In the genomic region with DNA sequence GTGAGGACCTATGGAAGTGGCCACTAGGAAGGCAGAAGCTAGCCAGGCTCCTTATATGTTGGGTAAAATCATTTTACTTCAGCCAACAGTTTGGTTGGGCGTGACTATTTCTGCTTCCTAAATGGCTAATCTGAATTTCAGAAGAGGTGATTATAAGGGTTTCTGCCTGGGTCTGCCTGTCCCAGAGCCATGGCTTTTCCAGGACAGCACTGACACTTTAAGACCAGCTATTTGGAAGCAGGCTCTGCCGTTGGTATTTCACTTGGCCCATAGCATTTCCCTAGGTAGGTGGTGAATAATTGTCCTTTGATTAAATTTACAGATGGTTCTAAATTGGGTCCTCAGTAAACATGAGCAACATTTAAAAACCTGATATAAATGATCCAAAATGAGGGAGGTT, we compare ENCODE assay signal across 24 mouse cellular contexts.
"Had no signal": no experiment of that assay in that cellular context is flagged by ENCODE, and none has a peak within 500 bp of the region (broad histone marks: within the 10 kb centered on the region; RNA-seq: fewer than 3 reads in every experiment).

No protein-coding gene starts in this region.

- ATAC-seq: forebrain, postnatal 0 days; hindbrain, embryonic 16.5 days; inflammation-experienced regulatory T-cells, adult 6 months; intestine, embryonic 15.5 days; intestine, postnatal 0 days had no signal

- H3K9me3 ChIP-seq: hindbrain, embryonic 10.5 days; hindbrain, embryonic 12.5 days; intestine, embryonic 15.5 days; limb, embryonic 10.5 days; liver, embryonic 13.5 days; liver, embryonic 15.5 days had no signal

- H3K4me2 ChIP-seq: hindbrain, embryonic 12.5 days; hindbrain, embryonic 14.5 days; intestine, embryonic 15.5 days; limb, embryonic 12.5 days; liver, embryonic 11.5 days; liver, embryonic 13.5 days; liver, embryonic 15.5 days had no signal

- H3K27ac ChIP-seq: hindbrain, embryonic 10.5 days; hindbrain, embryonic 12.5 days; hindbrain, embryonic 14.5 days; intestine, embryonic 15.5 days; layer of hippocampus, adult 2 months; left cerebral cortex, adult 2 months; limb, embryonic 10.5 days; limb, embryonic 12.5 days; liver, embryonic 13.5 days; liver, embryonic 15.5 days had no signal

- H3K9ac ChIP-seq: forebrain, postnatal 0 days; hindbrain, embryonic 12.5 days; hindbrain, embryonic 14.5 days; intestine, embryonic 15.5 days; limb, embryonic 12.5 days; liver, embryonic 13.5 days; liver, embryonic 15.5 days had no signal

- H3K36me3 ChIP-seq: hindbrain, embryonic 10.5 days; hindbrain, embryonic 12.5 days; intestine, embryonic 15.5 days; limb, embryonic 10.5 days; limb, embryonic 12.5 days; liver, embryonic 13.5 days; liver, embryonic 15.5 days had no signal

- H3K27me3 ChIP-seq: hindbrain, embryonic 12.5 days; intestine, embryonic 15.5 days; limb, embryonic 12.5 days; liver, embryonic 13.5 days; liver, embryonic 15.5 days had no signal

- DNase-seq: forebrain, postnatal 0 days; gastrocnemius, postnatal 10 days; gastrocnemius, postnatal 25 days; heart, postnatal 4 days; kidney, adult 18-20 months; kidney, adult 8-10 months; kidney, postnatal 10 days; kidney, postnatal 25 days; kidney, postnatal 4 days; liver; liver, embryonic 13.5 days had no signal

- H3K4me3 ChIP-seq: hindbrain, embryonic 10.5 days; hindbrain, embryonic 12.5 days; intestine, embryonic 15.5 days; layer of hippocampus, adult 2 months; left cerebral cortex, adult 2 months; limb, embryonic 10.5 days; limb, embryonic 12.5 days; liver, embryonic 13.5 days; liver, embryonic 15.5 days had no signal

- H3K4me1 ChIP-seq: hindbrain, embryonic 10.5 days; hindbrain, embryonic 12.5 days; intestine, embryonic 15.5 days; limb, embryonic 10.5 days; limb, embryonic 12.5 days; liver, embryonic 13.5 days; liver, embryonic 15.5 days had no signal
